Mouse (Mus musculus) CH12.LX (cell line): Measurements from ENCODE around the gene Ccdc30. TPM values are rescaled to one million over a fixed set of nuclear protein-coding genes. Genes with fewer than 3 reads are reported as not detected.

Experiments used
- DNase-seq: peaks from one replicate; pipeline ENCODE4 v3.0.0-alpha.2; 2013; ENCODE audit errors: extremely low read depth
- H3K27ac ChIP-seq: 2 replicates; pipeline ENCODE4 v1.5.1; 2012; ENCODE audit warnings: low read depth, mild to moderate bottlenecking, control low read depth, moderate library complexity; ENCODE audit not compliant: insufficient read depth
- H3K27me3 ChIP-seq: replicated peaks from 2 replicates; pipeline ENCODE3; 2012; ENCODE audit warnings: inconsistent platforms
- H3K36me3 ChIP-seq, 2 experiments: replicated peaks in 1 of 2; 2 replicates each; pipeline versions ENCODE3 to v1.6.1; 2012; ENCODE audit warnings: inconsistent platforms in 1 of 2, low read length in 1 of 2, mild to moderate bottlenecking in 1 of 2, mixed read lengths in 1 of 2, moderate library complexity in 1 of 2; ENCODE audit not compliant: control insufficient read depth in 1 of 2, insufficient read depth in 1 of 2
- H3K4me1 ChIP-seq, 2 experiments: 2 replicates each; pipeline ENCODE4 v1.6.1; 2012; ENCODE audit warnings: inconsistent platforms in 1 of 2, moderate library complexity in 1 of 2; ENCODE audit not compliant: insufficient read depth in 2 of 2, control insufficient read depth in 1 of 2
- H3K4me2 ChIP-seq: 2 replicates; pipeline ENCODE4 v1.6.1; 2012; ENCODE audit warnings: low read depth, mild to moderate bottlenecking, control low read depth; ENCODE audit not compliant: poor library complexity, insufficient read depth, severe bottlenecking
- H3K4me3 ChIP-seq, 3 experiments: fragments of 150-350 bp in 1 of 3; sonication (generic) in 1 of 3; replicated peaks in 1 of 3; 2 replicates each; pipeline versions ENCODE3 to v1.5.1; 2011 to 2012; ENCODE audit warnings: low read depth in 2 of 3, low read length in 2 of 3, mild to moderate bottlenecking in 2 of 3, moderate library complexity in 2 of 3, control low read depth in 1 of 3, improper control_type of control experiment in 1 of 3, inconsistent platforms in 1 of 3, mixed read lengths in 1 of 3; ENCODE audit not compliant: poor library complexity in 1 of 3
- H3K79me2 ChIP-seq: replicated peaks from 2 replicates; pipeline ENCODE4 v1.6.1; 2012; ENCODE audit warnings: mild to moderate bottlenecking, moderate library complexity; ENCODE audit not compliant: control insufficient read depth, poor library complexity, insufficient read depth, severe bottlenecking; ENCODE audit errors: extremely low read depth
- H3K9ac ChIP-seq: 2 replicates; pipeline ENCODE4 v1.6.1; 2012; ENCODE audit warnings: low read depth, mild to moderate bottlenecking, control low read depth, moderate library complexity; ENCODE audit not compliant: insufficient read depth
- H3K9me3 ChIP-seq: replicated peaks from 2 replicates; pipeline ENCODE3; 2012; ENCODE audit warnings: low read length, inconsistent platforms, mixed read lengths
- CHD1 ChIP-seq: IDR thresholded peaks from 2 replicates; pipeline ENCODE4 v1.6.1; 2012; ENCODE audit warnings: low read depth, low read length, improper control_type of control experiment, inconsistent platforms
- E2F4 ChIP-seq: IDR thresholded peaks from 2 replicates; pipeline ENCODE4 v1.6.1; 2011; ENCODE audit warnings: low read depth, low read length, improper control_type of control experiment; ENCODE audit not compliant: insufficient replicate concordance
- ETS1 ChIP-seq: conservative IDR thresholded peaks from 2 replicates; pipeline ENCODE4 v1.6.1; 2012; ENCODE audit warnings: low read depth, mild to moderate bottlenecking, inconsistent platforms, low read length, improper control_type of control experiment, moderate library complexity
- GABPA ChIP-seq: IDR thresholded peaks from 2 replicates; pipeline ENCODE4 v1.6.1; 2012; ENCODE audit warnings: low read depth, low read length, improper control_type of control experiment, inconsistent platforms; ENCODE audit not compliant: insufficient replicate concordance
- HCFC1 ChIP-seq: IDR thresholded peaks from 2 replicates; pipeline ENCODE4 v1.6.1; 2012; ENCODE audit warnings: low read depth, mild to moderate bottlenecking, inconsistent platforms, low read length, improper control_type of control experiment
- IRF4 ChIP-seq: IDR thresholded peaks from 2 replicates; pipeline ENCODE4 v1.6.1; 2014; ENCODE audit warnings: low read depth, mild to moderate bottlenecking, inconsistent platforms, low read length, improper control_type of control experiment
- JUND ChIP-seq: conservative IDR thresholded peaks from 2 replicates; pipeline ENCODE4 v1.6.1; 2011; ENCODE audit warnings: low read depth, low read length, improper control_type of control experiment
- KAT2A ChIP-seq: IDR thresholded peaks from 2 replicates; pipeline ENCODE4 v1.6.1; 2012; ENCODE audit warnings: low read length, improper control_type of control experiment, inconsistent platforms; ENCODE audit not compliant: insufficient replicate concordance
- MEF2A ChIP-seq: IDR thresholded peaks from 2 replicates; pipeline ENCODE4 v1.6.1; 2014; ENCODE audit warnings: low read depth, mild to moderate bottlenecking, inconsistent platforms, low read length, improper control_type of control experiment, borderline replicate concordance
- MXI1 ChIP-seq: IDR thresholded peaks from 2 replicates; pipeline ENCODE4 v1.6.1; 2011; ENCODE audit warnings: mild to moderate bottlenecking, low read depth, low read length, improper control_type of control experiment
- MYC ChIP-seq: IDR thresholded peaks from 2 replicates; pipeline ENCODE4 v1.6.1; 2011; ENCODE audit warnings: low read depth, mild to moderate bottlenecking, improper control_type of control experiment, low read length
- NRF1 ChIP-seq: IDR thresholded peaks from 2 replicates; pipeline ENCODE4 v1.6.1; 2014; ENCODE audit warnings: low read depth, mild to moderate bottlenecking, inconsistent platforms, low read length, improper control_type of control experiment, moderate library complexity
- RAD21 ChIP-seq: IDR thresholded peaks from 2 replicates; pipeline ENCODE4 v1.6.1; 2011; ENCODE audit warnings: low read depth, mild to moderate bottlenecking, low read length, improper control_type of control experiment, moderate library complexity
- USF2 ChIP-seq: conservative IDR thresholded peaks from 2 replicates; pipeline ENCODE4 v1.6.1; 2011; ENCODE audit warnings: low read depth, low read length, improper control_type of control experiment
- ZC3H11A ChIP-seq: IDR thresholded peaks from 2 replicates; pipeline ENCODE4 v1.6.1; 2012; ENCODE audit warnings: low read depth, mild to moderate bottlenecking, inconsistent platforms, low read length, improper control_type of control experiment
- dilution Hi-C: fragments of 300-500 bp; cut with MboI; formaldehyde crosslinking; loops from 2 replicates; pipeline ENCODE4 v1.14.3; 2020; ENCODE audit warnings: low sequenced_read_pairs; ENCODE audit not compliant: extremely low pct_unique_long_range_greater_than_20kb, extremely low pct_ligation_motif_present
- in situ Hi-C: fragments of 300-500 bp; cut with MboI; formaldehyde crosslinking; loops from 3 replicates; pipeline ENCODE4 v1.14.3; 2019; ENCODE audit warnings: low sequenced_read_pairs, low pct_ligation_motif_present, low pct_unique_long_range_greater_than_20kb, mixed read lengths
- polyA plus RNA-seq: library from polyadenylated mRNA; unstranded; fragments of >175 nt; gene quantifications from 2 replicates; pipeline ENCODE4 v1.2.1, GENCODE M21; 2012; ENCODE audit warnings: low read depth; ENCODE audit not compliant: insufficient read length
- total RNA-seq, 2 experiments: library from RNA; depleted of rRNA; stranded (reverse); fragments of 300-350 nt in 1 of 2; fragments of >200 nt in 1 of 2; gene quantifications; 2 replicates each; pipeline ENCODE4 v1.2.3; 2012 to 2014

Ccdc30 gene
- total and polyA plus RNA-seq, 3 experiments, result 0.04 TPM; not detected in 2

- Histone ChIP-seq H3K4me3 (no peak overlapping the region), H3K27ac (no peak overlapping the region), H3K27me3 (no peaks in the 10 kb centered on the region), H3K4me1 (peaks cover 0 to 22% of the 10 kb centered on the region in 2 experiments; a peak in 3 of 4 replicates), H3K9ac (no peak overlapping the region), H3K4me2 (no peak overlapping the region), H3K9me3 (peaks cover 2% of the 10 kb centered on the region), H3K79me2 (no peaks in the 10 kb centered on the region), H3K36me3 (peaks cover 0 to 5% of the 10 kb centered on the region in 2 experiments)
- dilution Hi-C loops (no loop called here), in situ Hi-C loops (no loop called here)
- TF ChIP-seq KAT2A (no peak), MXI1 (no peak), IRF4 (no peak), HCFC1 (no peak), RAD21 (no peak), USF2 (no peak), NRF1 (no peak), ZC3H11A (no peak), GABPA (no peak), MYC (no peak), CHD1 (no peak)
- DNase-seq, result no peak
Observed at GRCm38 (mm10) chr4:119450436-119450835, 35.1 kb upstream of the Ccdc30 start.

GRCm38 (mm10) chr4:119447786-119448185, 32.5 kb upstream of the Ccdc30 start:
- TF ChIP-seq E2F4 (no peak), ETS1 (no peak), JUND (no peak), IRF4 (no peak), USF2 (no peak), MEF2A (no peak)
- TF ChIP-seq, all 38 proteins: peak for 0
- Histone ChIP-seq H3K27ac (no peak overlapping the region), H3K36me3 (peaks cover 0 to 2% of the 10 kb centered on the region in 2 experiments), H3K4me1 (peaks cover 0 to 23% of the 10 kb centered on the region in 2 experiments; a peak in 3 of 4 replicates), H3K79me2 (no peaks in the 10 kb centered on the region), H3K4me2 (no peak overlapping the region), H3K9ac (no peak overlapping the region), H3K9me3 (no peaks in the 10 kb centered on the region), H3K4me3 (no peak overlapping the region), H3K27me3 (no peaks in the 10 kb centered on the region)
- dilution Hi-C loops, result no loop called here
- in situ Hi-C loops, result no loop called here
- no peak for DNase-seq
